Mouse (Mus musculus): ENCODE data around the gene Kalrn. TPM values are rescaled to one million over a fixed set of nuclear protein-coding genes. Genes with fewer than 3 reads are reported as not detected.

Gene Kalrn
- polyA plus RNA-seq, 1 experiment from 2014 or later: 22.8 TPM

DNA sequence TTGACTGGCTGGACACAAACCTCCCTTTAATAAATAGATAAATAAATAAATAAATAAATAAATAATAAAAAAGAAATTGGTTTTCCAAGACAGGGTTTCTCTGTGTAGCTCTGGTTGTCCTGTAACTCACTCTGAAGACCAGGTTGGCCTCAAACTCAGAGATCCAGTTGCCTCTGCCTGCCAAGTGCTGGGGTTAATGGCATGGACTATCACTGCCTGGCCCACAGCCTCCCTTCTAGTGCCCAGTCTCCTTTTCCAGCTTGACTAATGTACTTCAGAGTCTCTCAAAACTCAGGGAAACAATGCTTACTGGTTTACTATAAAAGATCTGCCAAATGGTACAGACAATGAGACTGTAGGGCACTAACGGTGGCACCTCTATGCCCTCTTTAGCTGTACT lies 511.7 kb downstream of the Kalrn start:
- no peak overlapping the region for H3K4me3 ChIP-seq
- DNase-seq (ENCODE audit: low spot score): no peak
- no peaks in the 10 kb centered on the region for H3K27me3 ChIP-seq (ENCODE audit: insufficient read depth, poor library complexity, severe bottlenecking)
- 91% methylated on average over 1 of the region's 1 CpGs for WGBS
- peaks cover 37% of the 10 kb centered on the region for H3K4me1 ChIP-seq
- no peaks in the 10 kb centered on the region for H3K9me3 ChIP-seq
- no peak overlapping the region for H3K27ac ChIP-seq
- H3K36me3 ChIP-seq: peaks cover 7% of the 10 kb centered on the region; the same call in 1 of the 2 replicates

DNA sequence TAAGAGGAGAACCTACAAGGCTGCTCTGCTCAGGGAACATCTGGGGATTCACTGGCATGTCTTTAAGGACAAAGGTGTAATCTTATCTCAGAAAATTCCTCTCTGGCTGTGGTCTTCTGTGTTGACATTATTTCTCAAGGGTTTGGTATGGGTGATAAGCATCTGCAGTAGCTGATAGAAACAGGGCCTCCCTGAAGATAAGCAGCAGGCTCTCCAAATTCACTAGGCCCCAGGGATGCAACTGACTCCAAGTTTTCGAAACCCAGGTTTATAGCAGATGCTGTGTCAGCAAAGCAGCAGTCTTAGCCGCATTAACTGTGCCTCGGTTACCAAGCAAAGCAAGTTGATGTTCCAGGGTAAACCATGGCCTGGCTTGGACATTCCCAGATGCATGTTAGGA lies 514.7 kb downstream of the Kalrn start:
- Histone ChIP-seq H3K36me3 (0 out of 2 replicates have a peak, but pooled peaks cover 12% of the 10 kb centered on the region), H3K9me3 (no peaks in the 10 kb centered on the region), H3K4me3 (no peak overlapping the region), H3K4me1 (peaks cover 37% of the 10 kb centered on the region), H3K27ac (peak overlapping the region; percentile 79), H3K27me3 (ENCODE audit: insufficient read depth, poor library complexity, severe bottlenecking) (no peaks in the 10 kb centered on the region)
- 18% methylated on average over 3 of the region's 3 CpGs for WGBS
- DNase-seq (ENCODE audit: low spot score): no peak

DNA sequence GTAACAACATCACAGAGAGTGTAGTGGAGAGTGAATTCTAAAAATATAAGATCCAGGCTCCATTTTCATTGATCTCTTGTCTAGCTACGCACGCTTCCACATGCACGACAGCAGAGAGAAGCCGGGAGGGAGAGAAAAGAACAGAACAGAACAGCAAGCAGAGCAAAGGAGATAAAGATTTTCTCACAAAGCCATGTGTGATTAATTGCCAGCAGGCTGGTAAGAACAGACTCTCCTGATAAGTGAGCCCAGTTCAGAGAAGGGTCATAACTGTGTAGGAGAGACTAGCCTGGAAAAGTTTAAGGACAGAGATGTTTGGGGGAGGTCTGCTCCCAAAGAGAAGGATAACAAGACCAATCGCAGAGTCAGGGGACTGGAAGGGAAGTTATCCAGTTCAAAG lies 515.9 kb downstream of the Kalrn start:
- H3K36me3 ChIP-seq: peaks cover 19% of the 10 kb centered on the region; the same call in 1 of the 2 replicates
- peak overlapping the region; percentile 56; the same call in 1 of the 2 replicates for H3K27ac ChIP-seq
- no peaks in the 10 kb centered on the region for H3K9me3 ChIP-seq
- no peak for DNase-seq (ENCODE audit: low spot score)
- H3K4me3 ChIP-seq: no peak overlapping the region
- peaks cover 44% of the 10 kb centered on the region for H3K4me1 ChIP-seq
- WGBS: 13% methylated on average over 5 of the region's 5 CpGs
- H3K27me3 ChIP-seq (ENCODE audit: insufficient read depth, poor library complexity, severe bottlenecking): no peaks in the 10 kb centered on the region

DNA sequence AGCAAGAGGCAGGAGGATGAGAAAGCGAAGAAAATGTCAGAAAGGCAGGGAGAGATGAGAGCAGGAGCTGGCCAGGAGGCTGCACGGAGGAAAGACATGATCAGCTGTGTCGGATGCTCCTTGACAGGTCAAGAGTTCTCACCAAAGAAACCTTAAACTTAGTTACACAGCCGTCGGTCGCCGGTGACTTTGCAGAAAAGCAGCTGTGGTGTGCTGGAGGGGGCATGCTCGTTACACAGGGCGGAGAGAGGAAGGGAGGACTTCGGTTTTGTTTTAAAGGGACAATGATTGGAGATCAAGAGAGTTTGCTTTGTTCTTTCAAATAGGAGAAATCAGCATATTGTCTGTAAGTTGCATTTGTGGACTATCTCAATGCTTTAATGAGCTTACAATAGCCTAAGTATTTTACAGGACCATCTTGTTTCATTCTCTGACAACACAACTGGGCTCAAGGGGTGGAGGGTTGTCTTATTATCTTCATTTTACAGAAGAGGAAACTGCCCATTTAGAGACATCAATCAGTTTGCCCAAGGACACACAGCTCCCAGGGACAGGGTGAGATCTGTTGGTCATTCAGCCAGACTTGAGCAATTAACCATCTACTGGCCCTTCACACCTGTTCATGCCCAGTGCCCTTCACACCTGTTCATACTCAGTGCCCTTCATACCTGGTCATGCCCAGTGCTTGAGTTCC lies 516.8 kb downstream of the Kalrn start:
- peak overlapping the region; percentile 76 for H3K27ac ChIP-seq
- H3K27me3 ChIP-seq (ENCODE audit: insufficient read depth, poor library complexity, severe bottlenecking): no peaks in the 10 kb centered on the region
- H3K36me3 ChIP-seq: peaks cover 23% of the 10 kb centered on the region; the same call in 1 of the 2 replicates
- H3K4me3 ChIP-seq: 0 out of 2 replicates have a peak overlapping the region, but pooled peaks have one; percentile 4
- 36% methylated on average over 10 of the region's 10 CpGs for WGBS
- DNase-seq (ENCODE audit: low spot score): no peak
- no peaks in the 10 kb centered on the region for H3K9me3 ChIP-seq
- peaks cover 44% of the 10 kb centered on the region for H3K4me1 ChIP-seq

DNA sequence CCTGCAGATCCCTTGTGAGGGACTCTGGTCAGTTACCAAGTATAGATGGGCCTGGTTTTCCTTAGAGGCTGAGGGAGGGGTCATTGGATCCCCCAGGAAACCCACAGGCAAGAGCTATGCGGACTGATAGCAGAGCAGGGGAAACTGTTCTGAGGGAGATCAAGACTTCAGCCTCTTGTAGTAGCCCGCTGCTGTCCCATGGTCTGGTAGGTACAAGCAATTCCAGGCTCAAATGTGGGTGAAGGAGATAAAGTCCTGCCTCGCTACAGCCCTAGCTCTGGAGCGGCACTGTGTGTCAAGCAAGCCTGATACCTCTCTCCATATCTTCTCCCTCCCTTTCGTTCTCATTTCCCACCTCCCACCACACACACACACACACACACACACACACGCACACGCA lies 523.2 kb downstream of the Kalrn start:
- WGBS: 35% methylated on average over 7 of the region's 7 CpGs
- H3K36me3 ChIP-seq: peaks cover 23% of the 10 kb centered on the region; the same call in 1 of the 2 replicates
- H3K27me3 ChIP-seq (ENCODE audit: insufficient read depth, poor library complexity, severe bottlenecking): no peaks in the 10 kb centered on the region
- no peak overlapping the region for H3K4me3 ChIP-seq
- H3K4me1 ChIP-seq: peaks cover 51% of the 10 kb centered on the region
- H3K9me3 ChIP-seq: no peaks in the 10 kb centered on the region
- DNase-seq (ENCODE audit: low spot score): peak; percentile 88
- peak overlapping the region; percentile 84 for H3K27ac ChIP-seq

DNA sequence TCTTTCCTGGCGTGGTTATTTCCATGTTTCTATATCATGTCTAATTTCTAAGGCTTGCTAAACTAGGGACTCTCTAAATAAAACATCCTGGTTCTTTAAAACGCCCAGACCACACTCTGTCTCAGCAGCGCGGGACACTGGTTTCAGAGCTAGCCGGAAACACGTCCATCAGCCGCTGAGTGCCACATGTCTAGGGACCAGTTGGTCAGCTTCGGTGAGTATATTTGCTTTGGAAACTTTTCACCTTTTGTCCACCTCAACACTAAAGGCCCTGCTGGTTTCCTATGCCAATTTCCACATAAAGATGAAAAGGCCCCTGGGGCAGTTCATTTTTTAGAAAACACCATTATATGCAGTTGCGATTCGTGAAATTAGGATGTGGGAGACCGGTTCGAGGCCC lies 524.0 kb downstream of the Kalrn start:
- Histone ChIP-seq H3K4me1 (peaks cover 51% of the 10 kb centered on the region), H3K27ac (peak overlapping the region; percentile 84), H3K36me3 (peaks cover 16% of the 10 kb centered on the region; the same call in 1 of the 2 replicates), H3K4me3 (no peak overlapping the region), H3K27me3 (ENCODE audit: insufficient read depth, poor library complexity, severe bottlenecking) (no peaks in the 10 kb centered on the region), H3K9me3 (no peaks in the 10 kb centered on the region)
- 89% methylated on average over 12 of the region's 12 CpGs for WGBS
- DNase-seq (ENCODE audit: low spot score): no peak

DNA sequence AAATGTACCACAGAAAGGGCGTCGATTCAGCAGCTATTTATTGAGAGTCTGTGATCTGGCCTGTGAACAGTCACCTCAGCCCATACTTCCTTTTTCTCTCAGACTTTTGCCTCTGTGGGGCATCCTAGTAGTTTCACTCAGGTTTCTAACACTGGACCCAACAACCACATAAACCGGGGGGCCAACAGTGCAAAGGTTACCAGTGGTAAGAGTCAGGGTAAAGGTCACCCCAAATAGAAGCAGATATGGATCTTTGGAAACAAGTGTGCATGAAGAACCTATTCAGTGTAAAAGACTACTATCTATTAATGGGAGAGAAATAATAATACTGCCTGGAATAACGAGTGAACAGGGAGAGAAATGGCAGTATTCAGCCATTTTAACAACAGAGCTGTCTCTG lies 525.1 kb downstream of the Kalrn start:
- Histone ChIP-seq H3K36me3 (peaks cover 11% of the 10 kb centered on the region; the same call in 1 of the 2 replicates), H3K27ac (no peak overlapping the region), H3K9me3 (no peaks in the 10 kb centered on the region), H3K4me3 (no peak overlapping the region), H3K4me1 (peaks cover 49% of the 10 kb centered on the region), H3K27me3 (ENCODE audit: insufficient read depth, poor library complexity, severe bottlenecking) (no peaks in the 10 kb centered on the region)
- 90% methylated on average over 4 of the region's 4 CpGs for WGBS
- DNase-seq (ENCODE audit: low spot score): no peak

DNA sequence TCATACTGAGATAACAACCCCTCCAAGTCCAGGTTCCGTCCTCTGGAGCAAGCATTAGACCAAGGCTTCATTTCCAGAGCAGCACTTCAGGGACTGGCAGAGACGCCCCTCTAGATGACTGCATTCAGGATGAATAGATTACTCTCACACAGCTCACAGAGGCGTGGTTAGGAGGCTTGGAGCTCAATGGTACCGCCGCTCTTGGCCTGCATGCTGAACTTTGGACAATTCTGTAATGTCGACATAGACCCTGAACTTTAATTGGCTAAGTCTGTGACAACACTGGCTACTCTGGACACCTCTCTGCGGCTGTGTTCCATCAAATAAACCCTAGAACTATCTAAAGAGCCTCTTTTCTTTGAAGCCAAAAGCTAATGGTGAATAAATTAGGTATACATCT lies 525.8 kb downstream of the Kalrn start:
- H3K9me3 ChIP-seq: no peaks in the 10 kb centered on the region
- H3K4me1 ChIP-seq: peaks cover 44% of the 10 kb centered on the region
- DNase-seq (ENCODE audit: low spot score): no peak
- 69% methylated on average over 7 of the region's 7 CpGs for WGBS
- H3K36me3 ChIP-seq: peaks cover 4% of the 10 kb centered on the region; the same call in 1 of the 2 replicates
- no peak overlapping the region for H3K4me3 ChIP-seq
- no peak overlapping the region for H3K27ac ChIP-seq
- H3K27me3 ChIP-seq (ENCODE audit: insufficient read depth, poor library complexity, severe bottlenecking): no peaks in the 10 kb centered on the region

DNA sequence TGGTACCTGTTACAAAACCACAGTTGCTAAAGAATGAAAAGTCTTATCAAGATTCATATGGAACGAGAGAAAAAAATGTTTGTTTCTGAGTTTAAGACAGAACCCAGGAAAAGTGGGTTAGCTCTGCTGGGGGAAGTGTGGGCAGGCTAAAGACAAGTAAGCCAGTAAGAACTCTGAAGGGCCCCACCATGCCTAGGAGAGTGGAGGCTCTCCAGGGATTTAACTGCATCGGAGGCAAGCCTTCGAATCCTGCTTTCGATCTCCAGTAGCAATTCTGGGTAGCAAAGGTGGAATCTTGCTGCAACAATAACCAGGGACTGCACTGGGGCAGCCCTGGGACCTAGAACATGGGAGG lies 526.3 kb downstream of the Kalrn start:
- Histone ChIP-seq H3K36me3 (no peaks in the 10 kb centered on the region), H3K4me1 (peaks cover 44% of the 10 kb centered on the region), H3K4me3 (no peak overlapping the region), H3K9me3 (no peaks in the 10 kb centered on the region), H3K27ac (peak overlapping the region; percentile 36; the same call in 1 of the 2 replicates), H3K27me3 (ENCODE audit: insufficient read depth, poor library complexity, severe bottlenecking) (no peaks in the 10 kb centered on the region)
- WGBS: 58% methylated on average over 4 of the region's 4 CpGs
- no peak for DNase-seq (ENCODE audit: low spot score)

DNA sequence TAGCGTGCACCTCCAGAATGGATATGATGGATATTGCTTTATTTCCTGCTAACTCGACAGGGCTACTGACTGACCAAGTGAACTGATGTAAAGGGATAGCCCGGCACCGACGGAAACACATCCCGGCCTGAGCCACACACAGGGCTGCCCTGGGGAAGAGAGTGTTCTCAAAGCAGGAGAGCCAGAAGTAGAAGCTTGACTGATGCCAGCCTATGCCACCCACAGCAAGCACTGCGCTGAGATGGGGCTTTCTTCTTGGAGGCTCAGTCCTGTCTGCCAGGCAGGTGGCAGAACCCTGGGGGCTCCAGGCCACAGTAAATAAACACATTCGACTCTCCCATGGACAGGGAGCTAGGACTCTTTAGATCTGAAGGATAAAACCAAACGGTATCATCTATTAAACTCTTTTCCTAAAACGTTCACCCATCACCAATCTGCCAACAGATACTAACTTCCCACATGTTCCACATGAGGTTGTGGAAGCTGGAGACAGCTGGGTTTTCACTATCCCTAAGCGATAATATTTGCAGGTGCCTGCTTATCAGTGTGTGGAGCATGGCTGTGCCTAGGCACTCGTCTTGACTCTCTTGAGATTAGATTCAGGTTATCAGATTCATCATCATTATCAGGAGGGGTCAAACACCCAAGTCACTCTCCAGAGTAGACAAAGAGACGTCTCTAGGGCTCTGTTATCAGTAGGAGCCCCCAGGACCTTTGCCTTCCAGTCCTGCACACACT lies 526.9 kb downstream of the Kalrn start:
- Histone ChIP-seq H3K4me1 (peaks cover 44% of the 10 kb centered on the region), H3K27me3 (ENCODE audit: insufficient read depth, poor library complexity, severe bottlenecking) (no peaks in the 10 kb centered on the region), H3K4me3 (no peak overlapping the region), H3K9me3 (no peaks in the 10 kb centered on the region), H3K36me3 (no peaks in the 10 kb centered on the region), H3K27ac (0 out of 2 replicates have a peak overlapping the region, but pooled peaks have one; percentile 36)
- WGBS: 54% methylated on average over 13 of the region's 13 CpGs
- DNase-seq (ENCODE audit: low spot score): no peak

DNA sequence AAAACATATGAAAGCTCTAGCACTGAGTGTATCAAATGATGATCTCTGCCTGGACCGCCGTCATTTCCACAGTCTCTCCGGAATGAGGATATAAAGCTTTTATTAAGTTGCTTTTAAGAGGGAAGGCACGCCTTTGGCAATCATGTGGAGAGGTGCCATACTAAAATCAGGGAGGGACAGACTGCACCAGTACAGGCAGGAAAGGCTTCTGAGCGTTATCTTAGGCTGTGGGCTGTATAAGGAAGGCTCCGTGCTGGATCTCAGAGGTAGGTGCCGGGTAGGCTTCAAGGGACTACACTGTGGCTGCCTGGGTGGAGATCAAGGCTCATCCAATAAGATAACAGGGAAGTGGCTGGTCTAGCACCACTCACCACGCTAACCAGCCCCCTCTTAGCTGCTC lies 528.8 kb downstream of the Kalrn start:
- WGBS: 74% methylated on average over 8 of the region's 8 CpGs

DNA sequence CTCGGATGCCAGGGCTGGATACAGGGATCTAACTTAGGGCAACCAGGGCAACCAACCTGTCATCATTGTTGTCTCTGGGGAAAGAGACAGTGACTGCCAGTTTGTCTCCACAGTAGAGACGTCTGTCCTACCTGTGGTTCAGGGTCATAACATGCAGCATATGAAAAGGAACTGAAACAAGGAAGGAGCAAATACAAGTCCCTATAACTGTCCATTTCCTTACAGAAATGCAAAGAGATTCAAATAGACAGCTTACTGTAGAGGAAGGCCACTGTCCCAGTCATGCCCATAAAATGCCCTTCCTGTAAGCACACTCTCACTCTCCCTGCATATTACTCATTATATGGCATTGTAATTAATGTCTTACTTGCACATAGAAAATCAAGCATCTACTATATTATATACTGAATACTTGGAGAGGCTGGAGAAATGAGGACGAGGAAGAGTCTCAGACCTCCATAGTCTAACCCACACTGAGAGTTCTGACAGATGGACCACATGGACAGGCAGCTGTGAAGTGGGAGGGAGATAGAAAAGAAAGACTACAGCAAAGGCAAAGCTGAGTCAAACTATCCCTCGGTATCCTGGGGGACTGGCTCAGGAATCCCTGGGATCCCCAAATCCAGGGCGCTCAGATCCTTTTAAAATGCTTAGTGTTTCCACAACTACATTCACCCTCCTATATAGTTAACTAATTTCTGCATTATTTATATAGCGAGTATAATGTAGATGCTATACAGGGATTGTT lies 530.1 kb downstream of the Kalrn start:
- Histone ChIP-seq H3K27me3 (ENCODE audit: insufficient read depth, poor library complexity, severe bottlenecking) (no peaks in the 10 kb centered on the region), H3K9me3 (no peaks in the 10 kb centered on the region), H3K27ac (no peak overlapping the region), H3K36me3 (peaks cover 4% of the 10 kb centered on the region), H3K4me3 (no peak overlapping the region), H3K4me1 (peaks cover 32% of the 10 kb centered on the region)
- WGBS: 90% methylated on average over 6 of the region's 6 CpGs
- DNase-seq (ENCODE audit: low spot score): no peak

More for the DNA sequence above, 528.8 kb downstream of the Kalrn start:
- peak overlapping the region; percentile 10; the same call in 1 of the 2 replicates for H3K27ac ChIP-seq
- no peak overlapping the region for H3K4me3 ChIP-seq
- H3K36me3 ChIP-seq: peaks cover 2% of the 10 kb centered on the region; the same call in 1 of the 2 replicates
- H3K27me3 ChIP-seq (ENCODE audit: insufficient read depth, poor library complexity, severe bottlenecking): no peaks in the 10 kb centered on the region
- peaks cover 32% of the 10 kb centered on the region for H3K4me1 ChIP-seq
- no peaks in the 10 kb centered on the region for H3K9me3 ChIP-seq
- DNase-seq (ENCODE audit: low spot score): no peak

Measured in heart, embryonic 10.5 days (tissue).